Mouse (Mus musculus): ENCODE data around the gene Olfr613.
"Not testable (repeated sequence)": the region's sequence is repeated elsewhere in the genome, so short reads cannot be mapped to it uniquely, and the experiment has no call there.

Olfr613 gene

DNA sequence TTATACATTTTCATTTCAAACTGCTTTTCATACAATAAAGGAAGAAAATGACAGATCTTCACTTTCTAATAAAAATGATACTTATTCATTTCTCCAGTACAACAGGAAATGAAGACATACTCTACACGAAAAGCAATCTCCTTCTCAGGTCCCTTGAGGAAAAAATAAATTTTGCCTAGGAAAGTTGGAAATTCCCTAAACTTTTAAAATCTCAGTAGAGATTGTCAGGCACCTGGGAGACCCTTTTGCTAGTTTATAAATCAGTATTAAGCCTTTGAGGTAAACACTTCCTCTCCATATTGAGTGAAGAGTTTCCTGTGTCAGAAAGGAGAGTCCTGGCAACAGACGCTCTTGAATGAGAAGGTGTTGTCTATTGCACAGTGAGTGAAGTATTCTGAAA, at the start of gene Olfr613:
Gene Olfr613, plus strand, starts transcription at position 301 of the 400 bp plus-strand sequence.
- no peak for DNase-seq (ENCODE audit: low spot score)

- DNase-seq (ENCODE audit: low spot score), result no peak
Measured at GRCm38 (mm10) chr7:103512022-103512421, 35.9 kb upstream of the Olfr613 start, which contains the start of gene Olfr610. Gene Olfr610, minus strand, starts transcription at chr7:103512122.

DNA sequence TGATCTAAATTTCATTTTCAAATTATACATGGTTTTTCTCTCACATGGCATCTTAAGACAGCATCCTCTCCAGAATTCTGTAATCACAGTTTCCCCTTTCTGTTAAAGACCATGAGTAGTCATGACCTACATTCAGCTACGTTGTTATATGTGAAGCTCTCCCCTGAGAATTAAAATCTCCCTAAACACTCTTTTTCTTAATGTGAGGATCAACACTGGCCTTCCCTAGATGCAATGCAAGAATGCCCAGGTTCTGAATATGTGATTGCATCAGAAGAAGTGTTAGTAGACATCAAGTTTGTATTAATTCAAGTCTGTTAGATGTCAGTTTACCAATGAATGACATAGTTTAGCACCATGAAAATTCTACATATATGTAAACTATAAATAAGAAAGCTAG, 27.1 kb upstream of the Olfr613 start, which contains the start of gene Olfr611:
Gene Olfr611, minus strand, starts transcription at position 101 of the 400 bp plus-strand sequence.
- not testable (repeated sequence) for DNase-seq (ENCODE audit: low spot score)

DNA sequence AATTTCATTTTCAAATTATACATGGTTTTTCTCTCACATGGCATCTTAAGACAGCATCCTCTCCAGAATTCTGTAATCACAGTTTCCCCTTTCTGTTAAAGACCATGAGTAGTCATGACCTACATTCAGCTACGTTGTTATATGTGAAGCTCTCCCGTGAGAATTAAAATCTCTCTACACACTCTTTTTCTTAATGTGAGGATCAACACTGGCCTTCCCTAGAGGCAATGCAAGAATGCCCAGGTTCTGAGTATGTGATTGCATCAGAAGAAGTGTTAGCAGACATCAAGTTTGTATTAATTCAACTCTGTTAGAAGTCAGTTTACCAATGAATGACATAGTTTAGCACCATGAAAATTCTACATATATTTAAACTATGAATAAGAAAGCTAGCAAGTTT, 5.3 kb upstream of the Olfr613 start, which contains the start of gene Olfr612:
Gene Olfr612, minus strand, starts transcription at position 101 of the 400 bp plus-strand sequence.
- not testable (repeated sequence) for DNase-seq (ENCODE audit: low spot score)

GRCm38 (mm10) chr7:103555779-103556178, 7.9 kb downstream of the Olfr613 start, which contains the start of gene Olfr615:
Gene Olfr615, plus strand, starts transcription at chr7:103556079.
- no peak for DNase-seq (ENCODE audit: low spot score)

DNA sequence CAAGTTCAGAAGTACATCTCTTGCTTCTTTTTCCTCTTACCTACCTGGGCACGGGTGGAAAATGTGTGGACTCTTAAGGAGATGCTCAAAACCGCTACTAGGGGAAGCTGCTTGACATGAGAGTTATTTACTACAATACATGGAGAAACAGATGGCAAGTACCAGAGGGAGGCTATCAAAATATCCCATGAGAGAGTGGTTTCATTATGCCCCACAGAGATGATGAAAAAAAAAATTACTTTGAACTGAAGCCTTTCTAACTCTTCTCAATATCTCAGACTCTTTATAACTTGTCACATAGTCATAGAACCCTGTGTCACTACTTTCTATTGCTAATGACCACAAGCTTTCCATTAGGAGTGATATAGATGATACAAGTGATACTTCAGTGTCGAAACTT, 21.2 kb downstream of the Olfr613 start, which contains the start of gene Olfr616:
Gene Olfr616, minus strand, starts transcription at position 101 of the 400 bp plus-strand sequence.
- no peak for DNase-seq (ENCODE audit: low spot score)

DNA sequence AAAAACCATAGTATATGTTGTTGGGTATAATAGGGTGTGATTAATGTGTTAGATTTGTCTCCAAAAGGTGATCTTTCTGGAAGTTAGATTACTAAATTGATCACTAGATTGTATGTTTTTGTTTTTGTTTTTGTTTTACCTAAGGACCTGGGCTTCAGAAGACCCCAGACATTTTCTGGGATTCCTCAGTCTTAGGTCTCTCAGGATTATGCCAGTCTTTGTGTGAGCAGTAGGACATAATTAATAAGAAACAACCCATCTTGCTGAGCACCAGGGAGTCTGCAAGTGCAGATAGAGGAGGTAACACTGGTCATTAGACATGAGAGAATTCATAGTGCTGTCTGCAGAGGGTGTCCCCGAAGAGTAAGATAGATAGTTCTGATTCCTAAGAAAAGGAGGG, 24.9 kb downstream of the Olfr613 start, which contains the start of gene Olfr617:
Gene Olfr617, plus strand, starts transcription at position 301 of the 400 bp plus-strand sequence.
- no peak for DNase-seq (ENCODE audit: low spot score)

DNA sequence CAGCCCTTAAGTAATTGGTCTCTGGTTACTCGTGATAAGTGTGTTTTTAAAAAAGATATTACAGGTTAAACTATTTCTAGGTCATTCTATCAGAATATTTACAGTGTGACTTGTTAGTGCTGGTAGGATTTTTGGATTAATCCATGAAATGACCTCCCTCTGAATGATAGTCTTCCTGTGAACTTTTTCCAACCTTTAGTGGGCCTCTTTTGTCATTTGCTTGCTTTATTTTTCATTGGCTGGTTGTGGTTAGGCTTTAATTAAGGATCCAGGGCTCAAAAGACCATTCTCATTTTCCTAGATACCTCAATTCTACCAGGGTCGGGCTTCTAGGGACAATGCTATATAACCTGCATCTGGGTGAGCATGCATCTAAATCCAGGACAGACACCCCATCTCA, 41.9 kb downstream of the Olfr613 start, which contains the start of gene Olfr618:
Gene Olfr618, plus strand, starts transcription at position 301 of the 400 bp plus-strand sequence.
- no peak for DNase-seq (ENCODE audit: low spot score)

- no peak for DNase-seq (ENCODE audit: low spot score)
Measured at GRCm38 (mm10) chr7:103600275-103600674, 52.4 kb downstream of the Olfr613 start, which contains the start of gene Olfr619. Gene Olfr619, plus strand, starts transcription at chr7:103600575.

Data from urinary bladder, postnatal 10 days (tissue).